ENCODE assay signal across 9 mouse cellular contexts in the genomic region with DNA sequence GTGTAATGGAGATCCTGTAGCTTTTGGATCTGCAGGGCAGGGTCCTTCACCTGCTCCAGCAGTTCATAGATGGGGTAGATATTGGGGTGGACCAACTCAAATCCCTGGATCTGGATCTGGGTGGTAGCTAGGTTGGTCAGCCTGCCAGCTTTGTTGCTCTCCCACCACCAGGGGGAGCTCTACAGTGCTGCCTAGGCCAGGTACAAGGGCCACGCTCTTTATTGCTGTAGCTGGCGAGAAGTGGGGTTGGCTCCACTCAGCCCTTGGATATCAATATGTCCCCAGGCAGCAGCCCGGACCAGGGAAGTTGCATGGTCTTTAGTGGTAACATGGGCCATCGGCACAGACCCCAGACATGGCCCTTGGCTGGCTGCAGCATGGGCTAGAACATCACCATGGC. TPM values are rescaled to one million over a fixed set of nuclear protein-coding genes. Genes with fewer than 3 reads are reported as not detected.
DNase-seq lines count a peak whose midpoint lies in the region; ATAC-seq and TF ChIP-seq lines count a peak whose summit lies in the region.
"Had no signal": no experiment of that assay in that cellular context is flagged by ENCODE, and none has a peak within 500 bp of the region (broad histone marks: within the 10 kb centered on the region; RNA-seq: fewer than 3 reads in every experiment).

No protein-coding gene starts in this region.

- no peak for ATAC-seq in kidney, embryonic 15.5 days (replicated peaks; ENCODE audit: low FRiP score)
- ATAC-seq in kidney, postnatal 0 days (replicated peaks; ENCODE audit: low FRiP score, low read depth), result no peak
- ATAC-seq in midbrain, embryonic 14.5 days (ENCODE audit: low FRiP score, low TSS enrichment), result no peak

- 85% methylated on average over 4 of the region's 4 CpGs for WGBS in kidney, embryonic 15.5 days
- 90% methylated on average over 4 of the region's 4 CpGs for WGBS in kidney, postnatal 0 days
- WGBS in spleen, adult 2 months, result 73% methylated on average over 4 of the region's 4 CpGs
- 83% methylated on average over 4 of the region's 4 CpGs for WGBS in midbrain, embryonic 14.5 days

- in situ Hi-C loops in ES-E14 (cut with MboI; ENCODE audit: low sequenced_read_pairs in 2 of 2, unreplicated experiment in 2 of 2), result loop anchor here (25.0 kb wide), 1 partner anchor 378 kb away; no protein-coding TSS in a partner anchor

- no peaks in the 10 kb centered on the region for H3K36me3 ChIP-seq in kidney, embryonic 15.5 days
- no peaks in the 10 kb centered on the region for H3K36me3 ChIP-seq in ES-E14 (ENCODE audit: control insufficient read depth, insufficient read depth, low read length, poor library complexity, severe bottlenecking)
- no peaks in the 10 kb centered on the region for H3K36me3 ChIP-seq in kidney, postnatal 0 days (ENCODE audit: insufficient read depth, low read length)
- no peaks in the 10 kb centered on the region for H3K36me3 ChIP-seq in spleen, adult 2 months (ENCODE audit: control insufficient read depth, insufficient read depth, low read length)
- no peaks in the 10 kb centered on the region for H3K36me3 ChIP-seq in midbrain, embryonic 14.5 days (ENCODE audit: control insufficient read depth, insufficient read depth, low read length)
- H3K36me3 ChIP-seq: liver, embryonic 13.5 days had no signal

- no peak overlapping the region for H3K4me2 ChIP-seq in kidney, embryonic 15.5 days
- H3K4me2 ChIP-seq in kidney, postnatal 0 days (ENCODE audit: low read length), result no peak overlapping the region
- no peak overlapping the region for H3K4me2 ChIP-seq in midbrain, embryonic 14.5 days (ENCODE audit: low read length)
- H3K4me2 ChIP-seq: liver, embryonic 13.5 days had no signal

- H3K27ac ChIP-seq in kidney, embryonic 15.5 days, result no peak overlapping the region
- H3K27ac ChIP-seq in ES-E14 (ENCODE audit: insufficient read depth, low read depth, low read length, poor library complexity, severe bottlenecking), result no peak overlapping the region
- H3K27ac ChIP-seq in kidney, postnatal 0 days, result no peak overlapping the region
- H3K27ac ChIP-seq in spleen, adult 2 months (ENCODE audit: insufficient read depth, low read length), result no peak overlapping the region
- H3K27ac ChIP-seq in midbrain, embryonic 14.5 days (replicated peaks; ENCODE audit: low read depth, low read length), result no peak overlapping the region
- H3K27ac ChIP-seq: liver, embryonic 13.5 days had no signal

- H3K27me3 ChIP-seq in kidney, embryonic 15.5 days, result no peaks in the 10 kb centered on the region
- no peaks in the 10 kb centered on the region for H3K27me3 ChIP-seq in kidney, postnatal 0 days (ENCODE audit: insufficient read depth, low read length)
- no peaks in the 10 kb centered on the region for H3K27me3 ChIP-seq in spleen, adult 2 months (ENCODE audit: control insufficient read depth, insufficient read depth, low read length)
- H3K27me3 ChIP-seq in midbrain, embryonic 14.5 days (ENCODE audit: control insufficient read depth, insufficient read depth, low read length), result no peaks in the 10 kb centered on the region
- H3K27me3 ChIP-seq: liver, embryonic 13.5 days had no signal

- no peak overlapping the region for H3K9ac ChIP-seq in kidney, embryonic 15.5 days
- no peak overlapping the region for H3K9ac ChIP-seq in ES-E14 (ENCODE audit: insufficient read depth, low read depth, low read length, poor library complexity, severe bottlenecking)
- no peak overlapping the region for H3K9ac ChIP-seq in kidney, postnatal 0 days (ENCODE audit: low read depth, low read length)
- no peak overlapping the region for H3K9ac ChIP-seq in midbrain, embryonic 14.5 days (replicated peaks; ENCODE audit: low read length)
- H3K9ac ChIP-seq: liver, embryonic 13.5 days had no signal

- DNase-seq in kidney, adult 18-20 months, result peak; percentile 19
- peak; percentile 64 for DNase-seq in ES-E14 (ENCODE audit: low read depth, low spot score)
- DNase-seq in brain, embryonic 14.5 days (ENCODE audit: low read depth), result no peak
- no peak for DNase-seq in kidney, postnatal 0 days (ENCODE audit: low spot score)
- DNase-seq in spleen, adult 2 months (ENCODE audit: low read depth in 1 of 2, low spot score in 2 of 2), result peak in 1 of 2 experiments; percentile 8
- DNase-seq in midbrain, embryonic 14.5 days, result no peak
- DNase-seq in left cerebral cortex, adult 11 months (ENCODE audit: low spot score), result no peak
- DNase-seq: liver, embryonic 13.5 days had no signal

- H3K4me3 ChIP-seq in kidney, embryonic 15.5 days (replicated peaks), result no peak overlapping the region
- H3K4me3 ChIP-seq in ES-E14 (ENCODE audit: insufficient read depth in 1 of 2, low read depth in 1 of 2, low read length in 2 of 2, poor library complexity in 1 of 2, severe bottlenecking in 1 of 2), result no peak overlapping the region
- no peak overlapping the region for H3K4me3 ChIP-seq in kidney, postnatal 0 days (replicated peaks; ENCODE audit: low read depth, low read length)
- H3K4me3 ChIP-seq in spleen, adult 2 months (ENCODE audit: extremely low read depth, insufficient read depth, insufficient read length), result no peak overlapping the region
- H3K4me3 ChIP-seq in midbrain, embryonic 14.5 days (replicated peaks; ENCODE audit: low read depth, low read length), result no peak overlapping the region
- H3K4me3 ChIP-seq: liver, embryonic 13.5 days had no signal

- no peak for TF ChIP-seq POLR2A in brain, embryonic 14.5 days (IDR thresholded peaks at IDR 0.05; ENCODE audit: borderline replicate concordance, extremely low read depth, insufficient read depth, insufficient read length, poor library complexity, severe bottlenecking)
- no peak for TF ChIP-seq POLR2A in spleen, adult 2 months (IDR thresholded peaks at IDR 0.05; ENCODE audit: low read depth, low read length)

- 0 out of 2 replicates have a peak, but pooled peaks cover 5% of the 10 kb centered on the region for H3K4me1 ChIP-seq in kidney, embryonic 15.5 days
- 0 out of 4 replicates have a peak, but pooled peaks cover 0 to 2% of the 10 kb centered on the region in 2 experiments for H3K4me1 ChIP-seq in ES-E14 (ENCODE audit: control insufficient read depth in 2 of 2, insufficient read depth in 2 of 2, low read length in 2 of 2, poor library complexity in 1 of 2)
- no peaks in the 10 kb centered on the region for H3K4me1 ChIP-seq in kidney, postnatal 0 days (replicated peaks; ENCODE audit: insufficient read depth, low read length)
- H3K4me1 ChIP-seq in spleen, adult 2 months (ENCODE audit: control insufficient read depth, insufficient read depth, insufficient read length), result no peaks in the 10 kb centered on the region
- no peaks in the 10 kb centered on the region for H3K4me1 ChIP-seq in midbrain, embryonic 14.5 days (ENCODE audit: control insufficient read depth, insufficient read depth, low read length)
- H3K4me1 ChIP-seq: liver, embryonic 13.5 days had no signal

- no peaks in the 10 kb centered on the region for H3K9me3 ChIP-seq in kidney, embryonic 15.5 days (replicated peaks)
- no peaks in the 10 kb centered on the region for H3K9me3 ChIP-seq in ES-E14 (ENCODE audit: control insufficient read depth, insufficient read depth, low read depth, low read length)
- no peaks in the 10 kb centered on the region for H3K9me3 ChIP-seq in kidney, postnatal 0 days (replicated peaks; ENCODE audit: low read length)
- H3K9me3 ChIP-seq in midbrain, embryonic 14.5 days (ENCODE audit: control insufficient read depth, low read length), result no peaks in the 10 kb centered on the region
- H3K9me3 ChIP-seq: liver, embryonic 13.5 days had no signal

- peak; percentile 43; the same call in 1 of the 2 replicates for TF ChIP-seq CTCF in brain, embryonic 14.5 days (IDR thresholded peaks at IDR 0.05; ENCODE audit: borderline replicate concordance, extremely low read depth, insufficient read depth, insufficient read length)
- peak; percentile 60 for TF ChIP-seq CTCF in kidney, postnatal 0 days (IDR thresholded peaks at IDR 0.05; ENCODE audit: low read depth)
- TF ChIP-seq CTCF in spleen, adult 2 months (IDR thresholded peaks at IDR 0.05; ENCODE audit: extremely low read depth, insufficient read depth, insufficient read length, insufficient replicate concordance), result peak; percentile 42; the same call in 1 of the 2 replicates

TF ChIP-seq in ES-E14, 5 proteins besides CTCF, POLR2A, EP300 and RAD21:
- TF ChIP-seq CHD2 (IDR thresholded peaks at IDR 0.05; ENCODE audit: low read depth, low read length), result no peak
- peak; percentile 49 for TF ChIP-seq ZC3H11A (IDR thresholded peaks at IDR 0.05; ENCODE audit: borderline replicate concordance, low read depth, low read length)

RNA-seq across cellular contexts. Expression of a gene that starts 15.6 kb away (rescaled TPM):
- polyA plus RNA-seq in kidney, embryonic 15.5 days (2015; fragmentation: Nextera tagmentation; extraction: Ambion mirVana), result 6.3 and 9.4 TPM in 2 replicates
- total RNA-seq in ES-E14 (2012; rRNA removed), result 3.4 and 4.2 TPM in 2 replicates
- 16.2 and 20.4 TPM in 2 replicates for polyA plus RNA-seq in brain, embryonic 14.5 days (2012; rRNA removed)
- polyA plus RNA-seq in kidney, postnatal 0 days (2015; fragmentation: Nextera tagmentation; extraction: Ambion mirVana), result 4.6 and 4.8 TPM in 2 replicates
- polyA plus RNA-seq in spleen, adult 2 months (2012; rRNA removed), result 7.6 and 11.3 TPM in 2 replicates
- polyA plus RNA-seq in midbrain, embryonic 14.5 days (2014; fragmentation: Nextera tagmentation; extraction: Ambion mirVana), result 18.3 and 25.6 TPM in 2 replicates

Comparison
In these comparisons a context has a peak if more than half of its experiments do, and no peak if none do; other contexts are left out.
1. DNase-seq: peak in kidney, adult 18-20 months (single experiment) and ES-E14 (single experiment); none in brain, embryonic 14.5 days (single experiment), kidney, postnatal 0 days (single experiment), midbrain, embryonic 14.5 days (single experiment) and left cerebral cortex, adult 11 months (single experiment).
2. Peak in every context shown above with its lines, with median percentiles within 50 percentile points of each other: CTCF ChIP-seq.